Mouse (Mus musculus) layer of hippocampus, adult 18-20 months (tissue): ENCODE results near the gene Megf11. TPM values are rescaled to one million over a fixed set of nuclear protein-coding genes. Genes with fewer than 3 reads are reported as not detected.
A peak's percentile ranks its signal among the peaks of the same experiment; 100 is the strongest.

Experiments
- DNase-seq, 2 experiments: peaks; one replicate each; pipeline ENCODE4 v3.0.0; 2022; ENCODE audit warnings: low spot score in 2 of 2
- total RNA-seq, 2 experiments: library from RNA; stranded (reverse); gene quantifications; 2 replicates each; pipeline ENCODE4 v1.2.3; 2021

Gene Megf11
- total RNA-seq, 2 experiments from 2014 or later = 12.7 to 14.3 TPM

GRCm38 (mm10) chr9:64604217-64604711, 218.8 kb downstream of the Megf11 start:
- no peak for DNase-seq

GRCm38 (mm10) chr9:64605077-64605714, 219.8 kb downstream of the Megf11 start:
- DNase-seq = no peak

GRCm38 (mm10) chr9:64605735-64606349, 220.4 kb downstream of the Megf11 start:
- DNase-seq = peak; percentile 16 to 40

GRCm38 (mm10) chr9:64607049-64607448, 221.6 kb downstream of the Megf11 start:
- DNase-seq = no peak

GRCm38 (mm10) chr9:64609546-64609945, 224.1 kb downstream of the Megf11 start:
- peak in 1 of 2 experiments; percentile 37 for DNase-seq

- no peak for DNase-seq
Measured at GRCm38 (mm10) chr9:64612121-64612983, 226.9 kb downstream of the Megf11 start.

GRCm38 (mm10) chr9:64612984-64613649, 227.7 kb downstream of the Megf11 start:
- peak in 1 of 2 experiments; percentile 34 for DNase-seq

GRCm38 (mm10) chr9:64617413-64617812, 232.0 kb downstream of the Megf11 start:
- DNase-seq = no peak

- no peak for DNase-seq
Measured at GRCm38 (mm10) chr9:64618433-64618832, 233.0 kb downstream of the Megf11 start.

- no peak for DNase-seq
Measured at GRCm38 (mm10) chr9:64619440-64619839, 234.0 kb downstream of the Megf11 start.

- DNase-seq = no peak
Measured at GRCm38 (mm10) chr9:64620596-64620995, 235.2 kb downstream of the Megf11 start.

GRCm38 (mm10) chr9:64621499-64622296, 236.3 kb downstream of the Megf11 start:
- no peak for DNase-seq

GRCm38 (mm10) chr9:64623361-64623760, 237.9 kb downstream of the Megf11 start:
- DNase-seq = no peak

- no peak for DNase-seq
Measured at GRCm38 (mm10) chr9:64624536-64624935, 239.1 kb downstream of the Megf11 start.

GRCm38 (mm10) chr9:64629802-64630201, 244.4 kb downstream of the Megf11 start:
- DNase-seq = no peak

GRCm38 (mm10) chr9:64633169-64633568, 247.7 kb downstream of the Megf11 start:
- DNase-seq = no peak

- peak in 1 of 2 experiments; percentile 45 for DNase-seq
Measured at GRCm38 (mm10) chr9:64636111-64636510, 250.7 kb downstream of the Megf11 start.

GRCm38 (mm10) chr9:64636961-64637360, 251.5 kb downstream of the Megf11 start:
- DNase-seq = no peak

- DNase-seq = no peak
Measured at GRCm38 (mm10) chr9:64638250-64638649, 252.8 kb downstream of the Megf11 start.

GRCm38 (mm10) chr9:64639664-64640063, 254.2 kb downstream of the Megf11 start:
- DNase-seq = peak in 1 of 2 experiments; percentile 69
